Mouse (Mus musculus): ENCODE results near the gene Jpt1.

DNA sequence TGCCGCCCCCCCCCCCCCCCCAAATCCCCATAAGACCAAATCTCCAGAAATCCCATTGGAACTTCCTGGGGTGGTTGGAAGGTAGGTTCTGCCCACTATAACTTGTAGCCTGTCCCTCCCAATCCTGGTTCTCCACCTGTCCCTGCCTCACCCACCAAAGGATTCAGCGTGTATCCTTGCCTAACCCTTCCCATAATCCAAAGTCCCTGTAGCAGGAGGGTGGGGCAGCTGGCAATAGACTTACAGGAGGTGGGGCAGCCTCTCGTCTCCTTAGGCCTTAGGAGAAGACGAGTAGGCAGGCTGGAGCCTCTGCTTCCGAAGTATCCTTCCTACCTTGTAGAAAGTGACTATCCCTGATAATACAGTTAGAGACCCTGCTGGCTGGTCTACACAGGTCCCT, 58.0 kb downstream of the Jpt1 start:
- no peak for TF ChIP-seq CTCF (IDR thresholded peaks at IDR 0.05; ENCODE audit: low read depth, low read length)
- no peak for TF ChIP-seq POLR2A (IDR thresholded peaks at IDR 0.05; ENCODE audit: extremely low read depth, insufficient read depth, low read length)
